Mouse (Mus musculus) spleen, postnatal 4 days (tissue): ENCODE results near the gene Ctse.

ENCODE experiments used
- DNase-seq, 2 experiments: peaks; one replicate each; pipeline ENCODE4 v3.0.0; 2022; ENCODE audit warnings: low spot score in 2 of 2

The Ctse gene

GRCm38 (mm10) chr1:131637791-131638540 lies at the start of gene Ctse:
Ctse (plus strand) TSS chr1:131638306.
- DNase-seq: peak; percentile 71 to 81

GRCm38 (mm10) chr1:131598905-131599304 lies 39.2 kb upstream of the Ctse start, which contains the start of gene Avpr1b:
Avpr1b (plus strand) TSS chr1:131599239.
- no peak for DNase-seq

DNA sequence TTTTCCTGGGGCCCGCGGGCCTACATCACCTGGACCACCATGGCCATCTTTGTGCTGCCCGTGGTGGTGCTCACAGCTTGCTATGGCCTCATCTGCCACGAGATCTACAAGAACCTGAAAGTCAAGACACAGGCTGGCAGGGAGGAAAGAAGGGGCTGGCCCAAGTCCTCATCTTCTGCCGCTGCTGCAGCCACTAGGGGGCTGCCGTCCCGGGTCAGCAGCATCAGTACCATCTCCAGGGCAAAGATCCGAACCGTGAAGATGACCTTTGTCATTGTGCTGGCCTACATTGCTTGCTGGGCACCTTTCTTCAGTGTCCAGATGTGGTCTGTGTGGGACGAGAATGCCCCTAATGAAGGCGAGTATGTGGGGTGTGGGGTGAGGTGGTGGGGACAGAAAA lies 37.8 kb upstream of the Ctse start:
- no peak for DNase-seq

GRCm38 (mm10) chr1:131606719-131607118 lies 31.4 kb upstream of the Ctse start:
- no peak for DNase-seq

GRCm38 (mm10) chr1:131612556-131613155 lies 25.4 kb upstream of the Ctse start:
- peak; percentile 48 to 84 for DNase-seq

DNA sequence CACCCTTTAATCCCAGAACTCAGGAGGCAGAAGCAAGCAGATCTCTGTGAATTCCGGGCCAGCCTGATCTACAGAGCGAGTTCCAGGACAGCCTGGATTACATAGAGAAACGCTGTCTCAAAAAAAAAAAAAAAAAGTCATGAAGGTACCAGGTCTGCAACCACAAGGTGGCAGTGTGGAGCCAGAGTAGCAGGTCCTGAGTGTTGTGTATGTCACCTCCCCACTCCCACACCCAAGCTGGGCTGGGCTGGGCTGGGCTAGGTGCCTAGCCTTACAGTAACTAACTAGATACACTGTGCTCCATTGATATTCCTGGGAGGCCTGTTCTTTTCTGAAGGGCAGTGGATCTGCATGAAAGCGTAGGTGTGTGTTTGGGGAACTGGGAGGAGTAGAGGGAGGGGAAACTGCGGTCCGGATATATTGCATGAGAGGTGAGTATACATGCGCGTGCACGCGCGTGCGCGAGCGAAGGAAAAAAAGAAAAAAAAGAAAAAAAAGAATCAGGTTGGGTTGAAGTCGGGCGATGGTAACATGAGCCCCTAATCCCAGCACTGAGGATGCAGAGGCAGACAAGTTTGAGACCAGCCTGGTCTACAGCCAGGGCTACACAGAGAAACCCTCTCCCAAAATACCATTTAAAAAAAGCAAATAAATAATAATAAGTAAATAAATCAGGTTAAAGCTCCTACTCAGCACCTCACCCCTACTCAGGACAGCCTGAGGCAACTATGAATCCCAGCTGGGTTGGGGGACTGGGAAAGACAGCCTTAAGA lies 24.6 kb upstream of the Ctse start:
- DNase-seq: peak; percentile 89 to 97

DNA sequence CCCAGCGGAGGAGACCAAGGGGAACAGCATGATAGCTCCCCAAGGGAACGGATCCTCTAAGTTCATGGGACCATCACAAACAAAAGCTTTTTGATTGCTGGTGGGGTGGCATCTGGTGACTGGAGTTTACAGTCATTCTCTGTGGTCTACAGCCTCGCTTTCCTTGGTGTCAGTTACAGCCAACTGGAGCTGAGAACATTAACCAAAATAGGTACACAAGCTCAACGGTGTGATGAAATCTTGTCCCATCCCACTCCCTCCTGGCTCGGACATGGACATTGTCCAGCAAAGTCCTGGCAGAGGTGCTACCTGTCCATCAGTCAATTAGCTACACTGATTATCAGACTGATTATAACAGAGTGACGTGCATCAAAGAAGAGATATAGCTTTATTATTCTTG lies 23.5 kb upstream of the Ctse start:
- DNase-seq: no peak

DNA sequence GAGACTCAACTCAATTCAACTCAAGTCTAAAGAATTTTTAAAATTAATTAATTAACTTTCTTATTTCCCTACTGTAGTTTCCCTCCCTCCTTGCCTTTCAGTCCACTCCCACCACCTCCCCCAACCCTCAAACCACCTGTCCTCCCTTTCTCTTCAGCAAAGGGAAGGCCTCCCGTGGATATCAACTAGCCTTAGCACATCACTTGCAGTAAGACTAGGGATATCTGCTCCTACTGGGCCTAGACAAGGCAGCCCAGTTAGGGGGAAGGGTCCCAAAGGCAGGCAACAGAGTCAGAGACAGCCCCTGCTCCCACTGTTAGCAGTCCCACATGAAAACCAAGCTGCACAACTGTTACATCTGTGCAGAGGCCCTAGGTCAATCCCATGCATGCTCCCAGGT lies 22.0 kb upstream of the Ctse start:
- DNase-seq: no peak

DNA sequence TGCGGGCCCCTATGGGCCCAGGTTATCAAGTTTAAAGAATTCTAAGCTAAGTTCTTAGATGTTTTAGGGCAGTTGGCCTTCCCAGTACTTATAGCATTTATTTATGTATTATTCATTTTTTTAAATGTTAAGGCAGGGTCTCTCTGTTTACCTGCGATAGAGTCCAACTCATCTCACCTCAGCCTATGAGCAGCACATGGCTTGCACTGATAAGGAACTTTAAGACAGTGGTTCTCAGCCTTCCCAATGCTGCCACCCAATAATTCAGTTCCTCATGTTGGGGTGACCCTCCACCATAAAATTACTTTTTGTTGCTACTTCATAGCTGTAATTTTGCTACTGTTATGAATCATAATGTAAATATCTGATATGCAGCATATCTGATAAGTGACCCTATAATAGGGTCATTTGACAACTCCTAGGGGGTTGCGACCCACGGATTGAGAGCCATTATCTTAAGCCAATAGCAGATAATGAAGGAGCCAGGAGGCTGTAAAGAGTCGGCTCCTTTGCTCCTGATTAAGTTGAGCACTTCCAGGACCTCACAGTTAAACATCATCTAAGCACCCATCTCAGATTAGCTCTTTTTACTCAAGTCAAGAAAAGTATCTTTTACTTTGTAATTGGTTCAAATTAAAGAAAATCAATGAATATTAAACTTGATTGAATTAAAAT lies 21.4 kb upstream of the Ctse start:
- no peak for DNase-seq

DNA sequence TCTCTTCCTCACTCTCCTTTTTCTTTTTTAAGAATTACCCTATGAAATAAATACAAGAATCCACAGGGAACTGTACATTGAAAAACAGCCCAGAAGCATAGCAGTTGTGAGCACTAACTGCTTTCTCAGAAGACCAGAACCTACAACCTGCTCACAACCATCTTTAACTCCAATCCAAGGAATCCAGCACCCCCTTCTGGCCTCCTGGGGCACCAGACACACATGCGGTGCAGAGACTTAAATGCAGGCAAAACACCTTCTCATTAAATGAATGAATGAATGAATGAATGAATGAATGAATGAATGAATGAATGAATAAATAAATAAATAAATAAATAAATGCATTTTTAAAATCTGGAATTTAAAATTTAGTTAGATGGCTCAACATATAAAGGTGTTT lies 19.5 kb upstream of the Ctse start:
- DNase-seq: no peak

- DNase-seq: no peak
Observed at GRCm38 (mm10) chr1:131619348-131619747, 18.8 kb upstream of the Ctse start.

- peak in 1 of 2 experiments; percentile 26 for DNase-seq
Observed at GRCm38 (mm10) chr1:131623644-131624043, 14.5 kb upstream of the Ctse start.

GRCm38 (mm10) chr1:131624175-131624835 lies 13.8 kb upstream of the Ctse start:
- peak in 1 of 2 experiments; percentile 35 for DNase-seq

GRCm38 (mm10) chr1:131626200-131626599 lies 11.9 kb upstream of the Ctse start:
- DNase-seq: peak in 1 of 2 experiments; percentile 54

DNA sequence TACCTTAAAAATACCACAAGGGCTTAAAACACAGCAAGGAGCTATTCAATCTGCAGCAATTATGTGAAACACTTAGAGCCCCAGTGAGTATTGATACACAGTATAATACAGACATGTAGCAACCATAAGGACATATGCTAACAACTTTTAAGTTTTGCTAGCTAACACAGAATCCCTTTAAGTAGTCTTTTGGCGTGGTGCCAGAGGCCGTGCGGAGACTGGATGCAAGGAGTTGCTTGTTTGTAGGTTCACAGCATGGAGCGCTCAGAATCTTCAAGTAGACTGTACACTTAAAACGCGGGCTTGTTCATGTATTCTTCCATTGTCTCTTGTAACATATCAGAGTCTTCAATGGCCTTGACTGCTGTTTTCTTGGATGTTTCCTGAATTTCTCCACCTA lies 5.9 kb upstream of the Ctse start:
- DNase-seq: peak in 1 of 2 experiments; percentile 54

DNA sequence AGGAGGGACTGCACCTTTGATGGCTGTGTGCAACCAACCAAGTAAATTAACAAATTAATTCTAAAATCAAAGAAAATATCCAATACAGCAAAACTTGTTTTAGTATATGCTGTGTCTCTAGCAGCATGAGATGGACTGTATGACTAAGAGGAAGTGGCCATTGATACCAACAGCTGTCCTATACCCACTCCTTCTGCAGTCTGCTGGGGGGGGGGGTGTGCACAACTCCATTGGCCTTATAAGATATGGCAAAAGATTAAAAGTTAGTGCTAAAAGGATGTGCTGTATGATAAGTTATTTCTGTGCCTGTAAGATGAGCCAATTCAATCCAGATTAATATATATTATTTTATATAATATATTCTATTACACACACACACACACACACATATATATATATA lies 3.6 kb upstream of the Ctse start:
- no peak for DNase-seq

DNA sequence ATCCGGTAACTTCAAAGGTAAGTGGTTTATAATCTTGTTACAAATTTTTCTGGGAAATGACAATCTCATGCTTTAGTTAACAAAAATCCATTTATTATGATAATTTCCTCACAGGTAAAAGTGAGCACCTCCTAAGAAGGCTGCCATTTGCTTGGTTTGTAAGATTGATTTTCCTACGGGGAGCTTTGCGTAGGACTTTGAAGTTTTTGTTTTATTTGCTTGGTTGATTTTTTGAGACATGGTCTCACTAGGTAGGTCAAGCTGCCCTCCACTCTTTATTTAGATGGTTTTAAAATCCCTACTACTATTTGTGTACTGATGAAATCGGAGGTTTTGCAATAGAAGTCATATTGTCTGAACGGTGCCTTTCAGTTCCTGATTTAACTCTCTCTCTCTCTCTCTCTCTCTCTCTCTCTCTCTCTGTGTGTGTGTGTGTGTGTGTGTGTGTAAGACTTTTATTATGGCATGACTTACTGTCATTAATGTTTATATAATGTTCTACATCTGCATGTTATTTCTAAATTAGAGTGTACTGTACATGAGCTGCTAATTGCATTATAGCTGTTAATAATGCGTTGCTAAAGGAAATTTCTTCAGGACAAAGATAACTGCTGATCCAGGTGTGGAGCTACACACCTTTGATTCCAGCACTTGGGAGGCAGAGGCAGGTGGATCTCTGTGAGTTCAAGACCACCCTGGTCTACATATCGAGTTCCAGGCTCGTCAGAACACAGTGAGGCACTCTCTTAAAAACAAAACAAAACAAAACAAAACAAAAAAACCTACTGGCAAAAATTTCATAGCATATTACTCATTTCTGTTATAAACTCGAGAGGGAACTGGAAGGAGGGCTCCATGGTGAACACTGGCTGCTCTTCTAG lies 675 bp downstream of the Ctse start:
- peak in 1 of 2 experiments; percentile 59 for DNase-seq

DNA sequence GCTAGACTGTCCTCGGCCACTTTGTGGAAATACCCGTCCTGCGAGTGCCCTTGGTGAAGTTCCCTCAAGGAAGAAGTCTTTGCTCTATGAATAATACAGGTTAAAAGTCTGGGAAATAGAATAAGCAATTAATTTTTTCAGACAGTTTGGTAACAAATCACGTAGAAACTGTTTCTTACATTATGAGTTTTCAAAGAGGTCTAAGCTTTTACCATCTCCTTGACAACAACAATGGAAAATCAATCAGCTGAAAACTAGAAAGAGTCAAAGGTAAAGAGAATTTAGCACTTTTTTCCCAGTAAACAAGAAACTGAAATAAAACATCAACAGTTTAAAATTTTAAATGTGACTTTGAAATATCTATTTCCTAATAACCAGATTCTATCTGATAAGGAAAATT lies 2.0 kb downstream of the Ctse start:
- DNase-seq: peak in 1 of 2 experiments; percentile 47

- peak in 1 of 2 experiments; percentile 30 for DNase-seq
Observed at GRCm38 (mm10) chr1:131641565-131641964, 3.5 kb downstream of the Ctse start.

GRCm38 (mm10) chr1:131642251-131642650 lies 4.1 kb downstream of the Ctse start:
- peak in 1 of 2 experiments; percentile 57 for DNase-seq
